Mouse (Mus musculus) hindbrain, embryonic 14.5 days (tissue): ENCODE data around the gene Olfr771. TPM values are rescaled to one million over a fixed set of nuclear protein-coding genes. Genes with fewer than 3 reads are reported as not detected.
"Not testable (repeated sequence)": the region's sequence is repeated elsewhere in the genome, so short reads cannot be mapped to it uniquely, and the experiment has no call there.

ENCODE experiments used
- ATAC-seq: fragments of 200-750 bp; cut with Nextera tagmentation; 2 replicates; pipeline ENCODE4 v1.8.0; 2017; ENCODE audit warnings: moderate number of reproducible peaks, mild to moderate bottlenecking, moderate TSS enrichment, moderate library complexity; ENCODE audit not compliant: low FRiP score
- DNase-seq: peaks from one replicate; pipeline ENCODE4 v3.0.0-alpha.2; 2015; ENCODE audit warnings: low spot score
- H3K27ac ChIP-seq: fragments of 300-500 bp; sonication (generic); 2 replicates; pipeline ENCODE4 v1.5.1; 2014; ENCODE audit warnings: mild to moderate bottlenecking, moderate library complexity
- H3K27me3 ChIP-seq: fragments of 300-500 bp; sonication (generic); 2 replicates; pipeline ENCODE4 v1.6.1; 2014; ENCODE audit warnings: mild to moderate bottlenecking, low read length, mixed read lengths; ENCODE audit not compliant: control insufficient read depth, insufficient read depth
- H3K36me3 ChIP-seq: fragments of 300-500 bp; sonication (generic); replicated peaks from 2 replicates; pipeline ENCODE4 v1.6.1; 2014; ENCODE audit not compliant: control insufficient read depth, insufficient read depth
- H3K4me1 ChIP-seq: fragments of 300-500 bp; sonication (generic); replicated peaks from 2 replicates; pipeline ENCODE4 v1.6.1; 2014; ENCODE audit warnings: antibody characterized with exemption, low read length, mixed read lengths; ENCODE audit not compliant: control insufficient read depth, insufficient read depth
- H3K4me2 ChIP-seq: fragments of 300-500 bp; sonication (generic); replicated peaks from 2 replicates; pipeline ENCODE4 v1.6.1; 2014; ENCODE audit warnings: mild to moderate bottlenecking, moderate library complexity
- H3K4me3 ChIP-seq: fragments of 300-500 bp; sonication (generic); replicated peaks from 2 replicates; pipeline ENCODE4 v1.5.1; 2014; ENCODE audit warnings: mild to moderate bottlenecking, low read length
- H3K9ac ChIP-seq: fragments of 300-500 bp; sonication (generic); 2 replicates; pipeline ENCODE4 v1.6.1; 2014
- H3K9me3 ChIP-seq: fragments of 300-500 bp; sonication (generic); 2 replicates; pipeline ENCODE4 v1.6.1; 2016; ENCODE audit warnings: low read length; ENCODE audit not compliant: control insufficient read depth
- WGBS: fragments of 180-500 bp; shearing (Covaris S2); extraction: QIAGEN DNeasy Blood & Tissue Kit; methylation state at CpG from one replicate; pipeline ENCODE4 v1.1.7; 2014; 5-methylcytosine and 5-hydroxymethylcytosine counted together
- polyA plus RNA-seq: library from polyadenylated mRNA; unstranded; fragments of >200 nt; fragmentation: Nextera tagmentation; extraction: Ambion mirVana; gene quantifications from 2 replicates; pipeline ENCODE4 v1.2.1, GENCODE M21; 2014

Gene Olfr771
- not detected in 2 replicates for polyA plus RNA-seq

GRCm38 (mm10) chr10:129164651-129165050 is at the start of gene Olfr771:
Gene Olfr771, minus strand, starts transcription at chr10:129164751.
- H3K4me3 ChIP-seq, result no peak within 1 kb of the TSS
- WGBS, result 82% methylated on average over 1 of the region's 1 CpGs
- no peak within 1 kb of the TSS for H3K4me2 ChIP-seq
- no peak within 1 kb of the TSS for H3K9ac ChIP-seq
- no peaks in the 10 kb centered on the region for H3K9me3 ChIP-seq
- no peak within 1 kb of the TSS for H3K27ac ChIP-seq
- no peaks in the 10 kb centered on the region for H3K4me1 ChIP-seq
- no peak for DNase-seq
- H3K27me3 ChIP-seq, result no peaks in the 10 kb centered on the region
- ATAC-seq, result no peak
- H3K36me3 ChIP-seq, result no peaks in the 10 kb centered on the region

- not testable (repeated sequence) for DNase-seq, H3K4me2 ChIP-seq, H3K36me3 ChIP-seq, H3K4me3 ChIP-seq, H3K4me1 ChIP-seq, H3K9me3 ChIP-seq, H3K9ac ChIP-seq, H3K27ac ChIP-seq, ATAC-seq, H3K27me3 ChIP-seq
These were observed 22.8 kb upstream of the Olfr771 start, which contains the start of gene Olfr773 for GRCm38 (mm10) chr10:129187319-129187718. Gene Olfr773, minus strand, starts transcription at chr10:129187419.

DNA sequence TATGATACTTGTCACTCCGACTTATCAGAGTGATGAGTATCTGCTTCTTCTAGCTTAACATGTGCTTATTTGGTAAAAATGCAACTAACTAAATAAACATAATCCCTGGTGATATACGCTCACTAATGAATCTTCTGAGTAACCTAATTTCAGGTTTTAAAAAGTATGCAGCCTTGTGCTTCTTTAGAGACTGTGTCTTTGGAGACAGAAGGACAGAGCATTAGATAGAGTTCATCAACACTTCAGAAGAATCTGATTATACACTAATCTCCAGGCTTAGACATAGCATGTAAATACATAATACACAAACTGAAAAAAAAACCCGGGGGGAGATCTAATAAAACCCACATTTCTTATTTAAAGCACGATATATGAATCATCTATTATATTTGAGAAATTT is 13.3 kb upstream of the Olfr771 start, which contains the start of gene Olfr772:
Gene Olfr772, minus strand, starts transcription at position 101 of the 400 bp plus-strand sequence.
- not testable (repeated sequence) for H3K4me2 ChIP-seq, H3K27ac ChIP-seq, ATAC-seq, H3K27me3 ChIP-seq, H3K36me3 ChIP-seq, H3K9ac ChIP-seq, H3K4me1 ChIP-seq, DNase-seq, H3K9me3 ChIP-seq, H3K4me3 ChIP-seq
- 85% methylated on average over 3 of the region's 4 CpGs for WGBS

DNA sequence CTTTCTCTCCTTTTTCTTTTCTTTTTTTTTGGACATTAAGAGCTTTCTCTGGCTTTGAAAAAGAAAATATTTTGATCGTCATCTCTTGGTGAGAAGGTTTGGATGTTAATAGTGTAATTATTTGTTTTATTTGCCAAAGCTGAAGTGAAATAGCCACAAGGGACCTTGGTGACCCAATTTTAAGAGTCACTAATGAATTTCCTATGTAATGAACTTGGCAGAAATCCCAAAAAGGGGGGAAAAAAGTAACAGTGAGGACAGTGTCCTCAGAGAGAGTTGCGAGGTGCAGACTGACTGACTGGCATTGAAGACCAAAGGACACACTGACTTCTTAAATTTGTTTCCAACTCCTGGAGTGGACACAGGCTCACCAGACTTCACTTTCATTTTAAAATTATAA is 25.7 kb downstream of the Olfr771 start, which contains the start of gene Olfr770:
Gene Olfr770, minus strand, starts transcription at position 101 of the 400 bp plus-strand sequence.
- Histone ChIP-seq H3K4me1 (no peaks in the 10 kb centered on the region), H3K9ac (no peak within 1 kb of the TSS), H3K9me3 (no peaks in the 10 kb centered on the region), H3K27me3 (no peaks in the 10 kb centered on the region), H3K4me2 (no peak within 1 kb of the TSS), H3K4me3 (no peak within 1 kb of the TSS), H3K27ac (no peak within 1 kb of the TSS), H3K36me3 (no peaks in the 10 kb centered on the region)
- ATAC-seq (no peak), DNase-seq (no peak)
- 76% methylated on average over 2 of the region's 2 CpGs for WGBS

DNA sequence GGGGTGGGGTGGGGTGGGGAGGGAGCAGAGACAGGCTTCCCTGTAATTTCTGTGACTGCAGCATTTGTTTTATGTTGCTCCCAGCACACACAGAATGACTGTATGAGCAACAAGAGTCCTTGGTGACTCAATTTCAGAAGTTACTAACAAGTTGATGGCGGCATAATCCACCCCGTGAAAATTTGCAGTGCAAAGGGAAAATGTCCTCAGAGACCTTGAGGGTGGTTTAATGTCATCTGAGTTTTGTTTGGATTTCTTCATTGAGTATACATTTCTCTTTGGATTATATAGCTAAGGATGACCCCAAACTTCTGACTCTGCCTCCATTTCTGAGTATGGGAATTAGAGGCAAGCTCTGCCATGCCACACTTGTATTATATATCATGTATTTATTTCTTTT is 46.8 kb downstream of the Olfr771 start, which contains the start of gene Olfr769:
Gene Olfr769, minus strand, starts transcription at position 101 of the 400 bp plus-strand sequence.
- Histone ChIP-seq H3K27ac (no peak within 1 kb of the TSS), H3K9ac (no peak within 1 kb of the TSS), H3K4me1 (no peaks in the 10 kb centered on the region), H3K27me3 (no peaks in the 10 kb centered on the region), H3K9me3 (no peaks in the 10 kb centered on the region), H3K4me3 (no peak within 1 kb of the TSS), H3K36me3 (no peaks in the 10 kb centered on the region), H3K4me2 (no peak within 1 kb of the TSS)
- DNase-seq (no peak), ATAC-seq (no peak)
- WGBS, result 97% methylated on average over 2 of the region's 2 CpGs

DNA sequence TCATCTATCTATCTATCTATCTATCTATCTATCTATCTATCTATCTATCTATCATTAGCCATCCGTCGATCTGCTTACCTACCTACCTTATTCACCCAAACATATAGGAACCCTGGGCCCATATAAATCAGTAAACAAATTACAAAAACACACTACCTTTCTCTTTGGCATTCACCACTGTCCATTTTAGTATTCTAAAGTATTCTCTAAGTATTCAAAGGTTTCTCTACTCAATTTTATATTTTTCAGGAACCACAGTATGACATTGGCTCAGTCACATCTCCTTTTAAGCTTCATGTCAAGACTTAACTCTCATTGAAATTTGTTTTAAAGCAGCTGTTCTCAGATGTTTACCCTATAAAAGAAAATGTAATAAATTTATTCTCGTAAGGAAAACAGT is 49.4 kb downstream of the Olfr771 start:
- no peak for ATAC-seq
- Histone ChIP-seq H3K27ac (no peak overlapping the region), H3K9ac (no peak overlapping the region), H3K4me1 (no peaks in the 10 kb centered on the region), H3K9me3 (no peaks in the 10 kb centered on the region), H3K27me3 (no peaks in the 10 kb centered on the region), H3K4me3 (no peak overlapping the region), H3K36me3 (no peaks in the 10 kb centered on the region), H3K4me2 (no peak overlapping the region)
- DNase-seq, result no peak
- 95% methylated on average over 3 of the region's 3 CpGs for WGBS

Other genes starting within 250 kb of the Olfr771 start
- 17.6 and 20.4 TPM in 2 replicates for gene Rdh5, start 241.9 kb downstream of the Olfr771 start, polyA plus RNA-seq
- 228 and 269 TPM in 2 replicates for gene Bloc1s1, start 240.7 kb downstream of the Olfr771 start, polyA plus RNA-seq
- 6.2 and 7.2 TPM in 2 replicates for gene Itga7, start 230.9 kb downstream of the Olfr771 start, polyA plus RNA-seq
- not detected in 2 replicates for gene Mettl7b, start 203.8 kb downstream of the Olfr771 start, polyA plus RNA-seq
- not detected in 2 replicates for gene Olfr9, start 175.3 kb downstream of the Olfr771 start, polyA plus RNA-seq
- not detected in 2 replicates for gene Olfr763, start 154.0 kb downstream of the Olfr771 start, polyA plus RNA-seq
- gene Olfr764-ps1, start 124.9 kb downstream of the Olfr771 start, polyA plus RNA-seq, result not detected in 2 replicates
- not detected in 2 replicates for gene Olfr765, start 114.8 kb downstream of the Olfr771 start, polyA plus RNA-seq
- not detected in 2 replicates for gene Olfr766-ps1, start 95.8 kb downstream of the Olfr771 start, polyA plus RNA-seq
- not detected in 2 replicates for gene Olfr767, start 81.8 kb downstream of the Olfr771 start, polyA plus RNA-seq
- gene Olfr768, start 65.4 kb downstream of the Olfr771 start, polyA plus RNA-seq, result not detected in 2 replicates
- not detected in 2 replicates for gene Olfr769, start 46.9 kb downstream of the Olfr771 start, polyA plus RNA-seq
- not detected in 2 replicates for gene Olfr770, start 25.8 kb downstream of the Olfr771 start, polyA plus RNA-seq
- gene Olfr772, start 13.2 kb upstream of the Olfr771 start, polyA plus RNA-seq, result not detected in 2 replicates
- gene Olfr773, start 22.7 kb upstream of the Olfr771 start, polyA plus RNA-seq, result not detected in 2 replicates
- gene Olfr774, start 71.5 kb upstream of the Olfr771 start, polyA plus RNA-seq, result not detected in 2 replicates
- gene Olfr775, start 83.7 kb upstream of the Olfr771 start, polyA plus RNA-seq, result not detected in 2 replicates
- not detected in 2 replicates for gene Olfr776, start 94.4 kb upstream of the Olfr771 start, polyA plus RNA-seq
- not detected in 2 replicates for gene Olfr777, start 106.7 kb upstream of the Olfr771 start, polyA plus RNA-seq
- not detected in 2 replicates for gene Olfr780, start 153.4 kb upstream of the Olfr771 start, polyA plus RNA-seq
- gene Olfr781, start 164.1 kb upstream of the Olfr771 start, polyA plus RNA-seq, result not detected in 2 replicates
- not detected in 2 replicates for gene Olfr782, start 184.1 kb upstream of the Olfr771 start, polyA plus RNA-seq
- gene Olfr784, start 219.3 kb upstream of the Olfr771 start, polyA plus RNA-seq, result 0.09 and 0.10 TPM in 2 replicates
- gene Olfr785, start 240.7 kb upstream of the Olfr771 start, polyA plus RNA-seq, result not detected in 2 replicates